Mouse (Mus musculus): ENCODE results near the gene Egfr.

DNA sequence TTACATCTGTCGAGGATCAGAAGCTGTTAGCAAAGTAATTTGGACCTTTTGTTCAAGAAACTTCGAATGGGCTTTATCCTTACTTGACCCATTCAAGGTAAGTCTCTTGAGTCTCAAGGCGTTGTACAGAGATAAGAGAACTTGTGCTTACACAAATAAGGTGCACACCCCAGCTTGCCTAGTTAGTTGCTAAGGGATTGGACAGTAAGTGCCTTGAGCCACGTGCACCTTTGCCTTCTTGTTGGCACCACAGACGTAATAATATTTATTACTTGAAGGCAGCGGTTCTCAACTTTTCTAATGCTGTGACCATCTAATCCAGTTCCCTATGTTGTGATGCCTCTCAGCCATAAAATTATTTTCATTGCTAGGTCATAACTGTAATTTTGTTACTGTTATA lies 43.5 kb downstream of the Egfr start:
- TF ChIP-seq CTCF (IDR thresholded peaks at IDR 0.05; ENCODE audit: insufficient read depth, low read depth, low read length) (no peak), POLR2A (IDR thresholded peaks at IDR 0.05; ENCODE audit: insufficient read depth, low read depth, low read length) (no peak)

Measured in olfactory bulb, adult 2 months (tissue).